Mouse (Mus musculus) megakaryocyte-erythroid progenitor cell, adult 5-6 weeks (primary cell): Measurements from ENCODE around the gene 1110002E22Rik. TPM values are rescaled to one million over a fixed set of nuclear protein-coding genes. Genes with fewer than 3 reads are reported as not detected.

Experiments used
- ATAC-seq: replicated peaks from 2 replicates; pipeline ENCODE4 v1.8.0; 2016; ENCODE audit warnings: mild to moderate bottlenecking, inconsistent platforms; ENCODE audit not compliant: severe bottlenecking, poor library complexity, low FRiP score, low TSS enrichment
- total RNA-seq, 2 experiments: library from RNA; stranded (forward) in 1 of 2; stranded (reverse) in 1 of 2; fragments of 200-1000, 215-1000 nt in 1 of 2; fragments of >200 nt in 1 of 2; fragmentation: Nextera tagmentation in 1 of 2; gene quantifications; 2 replicates each; pipeline ENCODE4 v1.2.3; 2014 to 2017

The 1110002E22Rik gene
- total RNA-seq (2014; fragmentation: Nextera tagmentation) (not detected in 2 replicates), total RNA-seq (2017) (not detected in 2 replicates)

DNA sequence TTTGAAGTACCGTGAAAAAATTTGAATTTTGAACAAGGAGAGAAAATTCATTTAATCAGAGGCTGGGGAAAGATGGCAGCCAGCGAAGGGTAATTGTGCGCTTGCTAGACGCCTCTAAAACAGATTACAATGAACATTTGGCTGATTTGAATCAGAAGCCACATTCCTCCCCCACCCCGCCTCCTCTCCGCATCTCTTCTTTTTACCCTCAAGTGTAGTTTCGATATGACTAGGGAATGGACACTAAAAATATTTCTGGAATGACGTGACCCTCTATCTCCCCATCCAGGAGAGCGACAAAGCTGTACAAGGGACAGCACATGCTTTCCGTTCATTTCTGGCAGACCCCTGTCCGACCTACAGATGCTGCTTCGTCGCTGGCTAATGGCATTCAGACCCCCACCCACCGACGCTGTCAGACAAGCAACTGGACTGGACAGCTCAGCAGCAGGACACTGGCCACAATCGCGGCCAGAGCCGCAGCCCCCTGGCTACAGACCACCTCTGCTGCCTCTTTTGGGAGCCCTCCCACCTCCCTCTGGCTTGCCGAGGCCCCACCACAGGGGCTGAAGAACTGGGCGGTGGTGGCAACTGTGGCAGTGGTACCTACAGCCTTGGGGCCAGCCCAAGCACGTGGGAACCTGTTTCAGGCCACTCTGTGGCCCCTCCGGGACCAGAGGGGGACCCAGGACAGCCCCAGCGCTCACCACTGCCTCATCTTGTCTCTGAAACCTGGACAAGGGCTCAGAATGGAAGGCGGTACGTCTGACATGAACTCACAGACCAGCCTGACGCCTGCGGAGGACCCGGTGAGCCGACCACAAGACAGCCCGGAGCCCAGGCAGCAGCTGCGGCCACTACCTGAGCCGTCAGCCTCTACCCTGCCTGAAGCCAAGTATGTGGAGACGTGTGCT is at the start of gene 1110002E22Rik:
TSS of gene 1110002E22Rik (plus strand) at position 321 of the 914 bp plus-strand sequence.
- no peak for ATAC-seq

DNA sequence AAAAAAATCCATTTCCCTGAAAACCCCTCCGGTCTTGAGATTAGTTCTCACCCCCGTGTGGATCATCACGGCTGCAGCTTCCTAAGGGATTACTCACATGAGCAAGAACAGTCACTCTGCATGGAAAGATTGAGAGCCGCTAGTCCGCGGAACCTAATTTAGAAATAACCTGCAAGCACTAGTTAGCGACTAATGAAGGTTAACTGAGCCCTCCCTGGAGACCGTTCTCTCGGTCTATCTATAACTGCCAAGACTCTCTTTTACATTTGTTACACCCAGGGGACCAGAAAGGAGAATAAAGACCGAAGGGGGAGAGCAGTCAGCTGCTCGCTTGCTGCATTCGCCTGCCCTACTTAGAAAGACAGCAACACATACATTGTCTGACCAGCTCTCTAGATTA is 48.0 kb upstream of the 1110002E22Rik start:
- no peak for ATAC-seq

DNA sequence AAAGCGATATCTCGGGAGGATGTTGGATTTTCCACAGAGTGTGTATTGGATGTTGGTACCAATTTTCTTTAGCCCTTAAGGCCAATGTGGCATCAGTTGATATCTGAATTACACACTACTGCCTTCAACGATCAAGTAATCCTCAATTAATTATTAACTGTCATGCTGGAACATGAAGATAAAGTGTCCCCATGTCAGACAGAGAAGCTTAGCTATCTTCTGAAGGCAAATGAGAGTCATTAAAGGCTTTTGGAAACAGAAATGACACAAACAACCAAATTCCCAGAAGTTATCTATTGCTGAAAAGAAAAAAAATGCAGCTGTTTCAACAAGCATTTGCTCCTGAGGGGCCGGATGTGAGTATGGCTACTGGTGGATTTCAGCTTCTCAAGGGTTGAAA is 42.8 kb upstream of the 1110002E22Rik start:
- ATAC-seq, result peak; percentile 65

DNA sequence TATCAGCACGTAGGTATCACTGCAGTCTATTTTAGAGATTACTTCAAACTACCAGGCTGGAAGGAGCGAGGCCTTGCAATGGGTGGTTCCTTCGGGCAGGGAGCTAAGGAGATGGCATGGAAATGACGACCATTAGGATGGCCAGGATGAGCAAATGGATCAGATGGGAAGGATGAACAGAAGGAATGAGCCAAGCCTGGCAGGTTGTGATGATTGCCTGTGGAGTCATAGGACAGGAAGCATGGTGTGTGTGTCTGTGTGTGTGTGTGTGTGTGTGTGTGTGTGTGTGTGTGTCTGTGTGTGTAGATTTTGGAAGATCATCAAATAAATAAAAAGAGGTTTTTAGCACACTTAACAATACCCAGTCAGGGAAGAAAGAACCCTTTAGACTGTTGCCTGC is 42.2 kb upstream of the 1110002E22Rik start:
- ATAC-seq, result 0 out of 2 replicates have a peak, but pooled peaks have one; percentile 1

DNA sequence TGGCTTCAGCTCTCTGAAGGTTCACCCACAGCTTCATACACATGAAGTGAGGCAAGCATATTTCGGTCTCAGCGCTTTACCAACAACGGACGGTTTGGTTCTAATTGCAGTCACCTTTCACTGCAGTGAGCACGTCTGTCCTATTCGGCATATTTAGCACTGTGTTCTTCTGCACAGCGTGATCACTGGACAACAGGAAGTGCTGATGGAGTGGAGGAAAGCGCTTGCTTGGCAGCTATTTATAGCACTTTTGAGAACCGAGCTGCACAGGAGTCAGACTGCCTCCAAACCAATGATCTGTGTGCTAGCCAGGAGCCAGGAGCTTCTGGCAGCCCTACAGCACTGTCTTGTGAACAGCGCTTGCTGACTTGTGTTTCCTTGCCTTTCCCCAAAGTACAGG is 38.6 kb upstream of the 1110002E22Rik start:
- no peak for ATAC-seq

DNA sequence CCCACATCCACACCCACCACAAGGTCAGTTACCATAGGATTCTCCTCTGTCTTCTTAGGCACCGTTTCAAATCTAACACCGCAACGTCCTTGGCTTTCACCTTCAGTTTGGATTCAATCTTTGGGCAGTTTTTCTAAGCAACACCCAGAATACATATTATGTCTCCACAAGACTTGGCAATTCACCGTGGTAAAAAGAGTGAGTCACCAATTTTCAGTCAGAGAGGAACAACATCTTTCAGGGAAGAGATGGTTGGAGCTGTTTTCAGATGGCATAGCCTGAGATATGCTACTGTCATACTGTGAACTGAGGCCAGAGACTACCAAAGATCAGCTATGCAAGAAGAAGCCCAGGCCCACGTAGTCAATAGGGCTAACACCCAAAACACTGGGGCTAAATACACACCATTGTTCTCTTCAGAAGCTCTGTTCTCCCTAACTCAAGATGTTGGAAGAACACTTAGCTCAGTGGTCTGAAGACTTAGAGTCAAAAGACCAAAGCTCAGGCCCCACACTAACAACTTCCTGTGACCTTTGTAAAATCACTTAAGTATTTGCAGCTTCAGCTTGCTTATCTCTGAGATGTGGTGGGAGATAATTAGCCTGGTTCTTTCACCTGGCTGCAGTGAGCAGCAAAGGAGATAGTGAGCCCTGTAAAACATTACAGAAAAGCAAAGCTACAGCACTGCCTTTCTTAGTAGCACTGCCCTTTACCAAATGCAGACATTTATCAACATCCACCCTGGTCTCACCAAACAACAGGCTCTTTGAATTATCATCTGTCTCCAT is 37.1 kb upstream of the 1110002E22Rik start:
- ATAC-seq, result no peak

DNA sequence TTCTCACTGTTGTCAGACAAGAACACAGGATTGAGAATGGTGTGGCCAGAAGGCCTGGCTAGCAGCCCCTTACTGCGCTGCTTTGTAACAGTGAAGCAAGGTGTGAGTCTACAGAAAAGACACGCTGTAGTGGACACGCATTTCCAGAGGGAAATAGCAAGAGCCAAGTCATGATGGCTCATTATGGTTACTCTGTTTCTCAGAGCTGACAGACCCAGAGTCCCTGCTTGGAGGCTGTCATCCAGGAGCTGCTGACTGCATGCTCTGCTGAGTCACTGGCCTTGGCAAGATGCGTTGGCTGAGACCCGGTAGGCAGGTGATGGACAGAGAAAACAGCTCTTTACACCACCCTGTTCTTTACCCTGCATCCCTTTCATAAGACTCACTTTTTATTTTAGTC is 35.5 kb upstream of the 1110002E22Rik start:
- peak; percentile 74 for ATAC-seq

DNA sequence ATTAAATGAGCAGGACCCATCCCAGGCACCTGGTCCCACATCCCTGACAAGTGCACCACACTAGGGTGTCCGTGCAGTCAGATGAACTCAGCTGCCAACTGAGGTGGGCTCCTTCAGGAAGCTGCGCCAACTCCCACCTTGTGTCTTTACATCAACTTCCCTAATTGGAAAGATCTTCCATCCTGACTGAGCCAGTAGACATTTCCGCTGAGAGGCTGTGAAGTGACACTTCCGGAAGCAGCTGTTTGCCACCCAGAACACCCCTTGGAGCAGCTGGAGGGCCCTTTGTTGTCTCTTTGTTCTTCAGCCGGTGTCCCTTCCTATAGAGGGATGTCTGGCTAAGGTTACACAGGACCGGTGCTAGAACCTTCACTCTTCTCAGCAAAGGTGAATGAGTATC is 34.3 kb upstream of the 1110002E22Rik start:
- no peak for ATAC-seq

DNA sequence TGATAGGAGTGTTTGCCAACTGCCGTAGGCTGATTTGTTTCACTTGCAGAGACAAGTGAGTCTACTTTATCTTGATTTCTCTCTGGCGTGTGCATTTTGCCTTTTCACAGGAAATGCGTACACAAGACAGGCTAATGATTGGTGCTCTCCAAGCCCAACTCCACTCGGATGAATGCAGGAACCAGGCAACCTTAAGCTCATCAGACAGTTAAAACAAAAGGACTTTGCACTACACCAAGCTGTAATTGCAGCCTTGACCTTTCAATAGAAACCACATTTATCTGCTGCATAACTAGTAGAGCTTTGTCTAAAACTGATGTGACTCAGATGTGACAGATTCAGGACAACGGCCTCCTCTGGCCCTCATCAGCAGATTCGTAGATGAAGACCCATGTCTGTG is 30.9 kb upstream of the 1110002E22Rik start:
- no peak for ATAC-seq

DNA sequence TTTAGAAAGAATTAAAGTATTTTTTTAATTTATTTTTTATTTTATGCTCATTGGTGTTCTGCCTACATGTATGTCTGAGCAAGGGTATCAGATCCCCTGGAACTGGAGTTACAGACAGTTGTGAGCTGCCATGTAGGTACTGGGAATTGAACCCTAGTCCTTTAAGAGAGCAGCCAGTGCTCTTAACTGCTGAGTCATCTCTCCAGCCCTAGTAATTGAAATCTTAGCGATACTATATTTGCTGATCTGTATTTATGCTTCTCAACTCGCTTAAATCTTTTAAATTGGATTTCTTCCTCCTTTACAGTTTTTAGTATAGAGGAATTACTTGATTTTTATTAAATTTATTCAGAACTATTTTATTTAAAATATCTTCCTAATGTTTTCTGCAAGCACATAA is 23.9 kb upstream of the 1110002E22Rik start:
- ATAC-seq, result no peak

DNA sequence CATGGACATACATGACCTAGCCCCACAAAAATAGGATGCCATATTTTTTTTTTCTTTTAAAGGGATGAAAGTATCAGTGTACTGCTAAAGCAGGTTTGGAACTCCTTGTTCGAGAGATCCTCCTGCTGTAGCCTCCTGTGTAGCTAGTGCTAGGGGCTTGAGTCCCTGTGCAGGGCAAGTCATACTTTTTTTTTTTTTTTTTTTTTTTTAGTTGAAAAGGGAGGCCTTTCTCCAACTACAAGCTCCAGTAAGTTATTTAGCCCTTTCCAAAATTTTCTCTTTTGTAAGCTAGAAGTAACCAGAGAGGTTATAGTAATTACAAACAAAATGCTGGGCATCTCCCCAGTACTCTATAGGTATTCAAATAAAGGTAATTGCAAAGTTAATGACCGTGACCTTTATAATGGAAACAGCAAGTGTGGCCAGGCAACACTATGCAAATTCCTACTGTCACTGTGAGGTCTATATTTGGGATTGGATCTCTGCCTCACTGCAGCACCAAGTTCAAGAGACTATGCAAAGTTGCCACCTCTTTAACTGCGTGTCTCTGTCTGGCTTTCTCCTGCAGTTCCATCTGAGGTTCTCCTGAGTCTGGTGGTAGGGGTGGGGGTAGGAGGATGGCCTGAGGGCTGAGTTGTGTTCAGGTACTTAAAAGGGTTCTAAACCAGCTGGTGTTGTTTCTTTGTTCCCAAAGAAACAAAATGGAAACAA is 23.1 kb upstream of the 1110002E22Rik start:
- no peak for ATAC-seq

DNA sequence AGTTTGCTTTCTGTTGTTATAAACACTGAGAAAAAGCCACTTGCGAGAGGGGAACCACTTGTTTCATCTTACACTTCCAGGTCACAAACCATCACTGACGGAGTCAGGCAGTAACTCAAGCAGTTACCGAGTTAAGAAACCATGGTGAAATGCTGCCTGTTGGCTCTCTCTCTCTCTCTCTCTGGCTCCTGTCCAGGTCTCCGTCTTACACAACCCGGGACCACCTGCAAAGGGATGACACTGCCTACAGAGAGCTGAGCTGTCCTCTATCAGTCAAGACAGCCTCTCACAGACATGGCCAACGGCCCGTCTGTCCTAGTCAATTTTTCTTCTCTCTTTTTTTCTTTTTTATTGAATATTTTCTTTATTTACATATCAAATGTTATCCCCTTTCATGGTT is 21.5 kb upstream of the 1110002E22Rik start:
- ATAC-seq, result no peak

DNA sequence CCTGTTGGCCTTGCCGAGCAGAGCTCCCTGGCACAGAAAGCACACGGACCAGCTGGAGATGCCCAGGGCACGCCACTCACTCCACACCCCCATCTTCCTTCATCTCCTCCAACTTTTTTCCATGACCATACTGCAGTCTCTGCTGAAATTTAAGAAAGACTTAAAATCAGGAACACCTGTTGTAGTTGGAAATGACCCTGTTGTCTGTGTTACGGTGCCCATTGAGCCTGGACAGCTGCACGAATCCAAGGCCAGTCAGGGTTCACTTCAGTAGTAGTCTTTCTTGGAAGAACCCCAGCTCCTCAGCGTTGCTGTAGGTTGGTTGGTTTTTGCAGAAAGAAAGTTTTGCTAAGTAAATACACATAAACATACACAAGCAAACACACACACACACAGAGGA is 15.3 kb upstream of the 1110002E22Rik start:
- ATAC-seq, result no peak

DNA sequence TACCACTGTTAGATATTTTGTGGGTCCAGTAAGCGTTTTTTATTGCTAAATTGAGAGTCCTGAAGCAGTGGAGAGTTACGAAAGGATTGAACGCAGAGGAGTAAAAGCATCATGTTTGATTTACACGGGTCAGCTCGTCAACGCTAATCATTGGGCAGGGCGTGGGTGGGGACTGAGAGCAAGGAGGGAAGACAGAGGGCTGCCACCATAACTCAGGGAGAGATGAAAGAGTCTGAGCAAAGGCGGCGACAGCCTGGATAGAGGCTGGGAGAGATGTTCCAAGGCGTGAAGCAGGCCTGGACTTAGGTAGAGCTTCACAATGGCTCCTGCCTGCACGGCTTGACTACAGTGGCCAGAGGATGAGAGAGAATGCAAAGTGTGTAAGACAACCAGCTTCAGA is 14.1 kb upstream of the 1110002E22Rik start:
- no peak for ATAC-seq

DNA sequence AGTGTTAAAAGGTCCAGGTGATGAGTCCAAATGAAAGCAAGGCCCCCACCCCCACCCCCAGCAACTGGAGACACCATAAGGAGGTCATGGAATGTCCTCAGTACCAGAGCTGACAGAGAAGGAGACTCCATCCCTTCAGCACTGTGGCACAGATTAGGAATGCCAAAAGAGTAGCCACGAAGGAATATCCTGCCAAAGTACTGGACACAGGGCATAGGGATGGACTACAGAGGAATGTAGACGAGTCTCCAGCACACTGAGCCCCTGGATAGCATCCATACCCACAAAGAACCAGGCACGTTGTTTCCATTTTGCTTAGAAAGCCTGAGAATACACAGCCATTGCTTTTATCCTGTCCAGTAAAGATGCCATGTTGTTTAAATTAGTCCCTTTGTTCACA is 13.4 kb upstream of the 1110002E22Rik start:
- no peak for ATAC-seq

DNA sequence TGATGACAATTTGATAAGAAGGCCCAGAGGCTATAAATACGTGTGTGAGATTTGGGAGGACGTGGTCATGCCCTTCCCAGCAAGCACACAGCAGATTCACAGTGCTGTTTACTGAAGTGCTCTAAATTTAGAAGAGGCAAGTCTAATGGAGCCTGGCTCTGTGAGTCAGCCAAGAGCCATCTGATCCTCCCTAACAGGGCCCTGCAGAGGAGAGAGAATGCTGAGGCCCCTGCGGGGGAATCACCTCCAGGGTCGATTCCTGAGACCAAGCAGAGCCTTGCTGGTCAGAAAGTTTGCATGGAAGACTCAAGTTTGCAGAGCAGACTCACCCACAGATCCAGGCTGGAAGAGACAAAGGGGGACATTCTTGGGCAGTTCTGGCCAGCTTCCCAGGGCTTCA is 10.9 kb upstream of the 1110002E22Rik start:
- no peak for ATAC-seq

DNA sequence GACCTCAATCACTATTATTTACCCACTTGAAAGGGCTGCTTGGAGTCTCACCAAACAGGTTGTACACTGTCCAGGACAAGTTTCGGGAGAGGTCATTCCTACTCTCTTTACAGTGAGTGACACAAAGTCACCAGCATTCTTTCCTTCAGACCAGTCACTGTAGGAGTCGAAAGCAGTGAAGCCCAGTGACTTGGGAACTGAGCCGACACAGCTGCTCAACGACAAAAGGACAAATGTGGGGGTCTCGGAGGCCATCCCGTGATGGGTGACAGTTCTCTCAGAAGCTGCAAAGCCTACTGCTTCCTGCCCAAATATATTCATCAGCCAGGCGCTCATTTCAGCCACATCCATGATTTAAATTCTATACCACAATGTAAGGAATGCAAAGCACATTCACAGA is 7.9 kb upstream of the 1110002E22Rik start:
- ATAC-seq, result no peak

DNA sequence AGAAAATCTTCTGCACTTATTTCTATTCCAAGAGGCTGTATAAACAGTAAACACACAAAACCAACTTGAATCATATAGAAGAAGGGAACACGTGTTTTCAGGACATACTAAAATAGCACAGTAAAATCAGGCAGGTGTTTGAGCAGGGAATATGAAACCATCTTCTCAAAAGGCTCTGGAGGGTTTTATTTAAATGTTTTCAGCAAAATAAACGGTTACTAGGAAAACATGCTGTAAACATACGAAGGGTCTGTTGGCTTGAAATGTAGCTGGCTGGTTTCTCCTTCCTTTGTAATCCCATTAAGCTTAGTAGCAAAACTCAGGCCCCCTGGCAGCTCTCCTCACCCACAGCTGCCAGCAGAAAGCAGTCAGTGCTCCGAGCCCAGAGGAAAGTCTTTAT is 6.6 kb upstream of the 1110002E22Rik start:
- ATAC-seq, result no peak

DNA sequence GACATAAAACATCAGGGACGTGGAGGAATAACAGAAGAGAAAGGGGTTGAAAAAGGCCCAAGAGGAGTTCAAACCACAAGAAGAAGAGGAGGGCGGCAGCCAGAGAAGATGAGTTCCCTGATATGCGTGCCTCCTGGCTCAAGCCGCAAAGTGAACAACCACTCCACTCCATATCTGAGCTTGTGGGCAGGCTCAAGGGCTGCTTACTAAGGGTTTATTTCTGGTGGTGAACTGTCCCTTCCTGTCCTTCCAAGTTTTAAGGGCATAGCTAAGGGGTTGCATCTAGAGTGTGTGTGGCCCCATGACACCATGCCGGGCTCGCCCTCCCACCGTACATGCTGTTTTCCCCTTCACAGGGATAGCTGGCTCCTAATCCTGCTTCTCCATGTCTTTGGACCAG is 4.4 kb upstream of the 1110002E22Rik start:
- ATAC-seq, result peak; percentile 80
